Mouse (Mus musculus): ENCODE data around the gene Bmpr1b. TPM values are rescaled to one million over a fixed set of nuclear protein-coding genes. Genes with fewer than 3 reads are reported as not detected.
A peak's percentile ranks its signal among the peaks of the same experiment; 100 is the strongest.

Bmpr1b gene
- total and polyA plus RNA-seq, 3 experiments: 0.04 TPM; not detected in 1

GRCm38 (mm10) chr3:142206316-142206715, 37.1 kb upstream of the Bmpr1b start:
- Histone ChIP-seq H3K9ac (ENCODE audit: insufficient read depth, low read depth) (no peak overlapping the region), H3K27me3 (replicated peaks) (no peaks in the 10 kb centered on the region), H3K4me2 (ENCODE audit: insufficient read depth, low read depth, poor library complexity, severe bottlenecking) (no peak overlapping the region), H3K27ac (ENCODE audit: insufficient read depth, low read depth) (no peak overlapping the region), H3K4me3 (replicated peaks in 1 of 3; ENCODE audit: low read depth in 2 of 3, low read length in 2 of 3, poor library complexity in 1 of 3) (no peak overlapping the region), H3K9me3 (replicated peaks; ENCODE audit: low read length) (no peaks in the 10 kb centered on the region), H3K4me1 (ENCODE audit: control insufficient read depth in 1 of 2, insufficient read depth in 2 of 2) (peaks cover 0 to 2% of the 10 kb centered on the region in 2 experiments; a peak in 1 of 4 replicates), H3K79me2 (replicated peaks; ENCODE audit: control insufficient read depth, extremely low read depth, insufficient read depth, poor library complexity, severe bottlenecking) (no peaks in the 10 kb centered on the region), H3K36me3 (replicated peaks in 1 of 2; ENCODE audit: control insufficient read depth in 1 of 2, insufficient read depth in 1 of 2, low read length in 1 of 2) (no peaks in the 10 kb centered on the region)
- no peak for DNase-seq (ENCODE audit: extremely low read depth)
- TF ChIP-seq GABPA (IDR thresholded peaks at IDR 0.05; ENCODE audit: insufficient replicate concordance, low read depth, low read length) (no peak), JUN (IDR thresholded peaks at IDR 0.05; ENCODE audit: insufficient read depth, low read depth, low read length) (no peak), IRF4 (IDR thresholded peaks at IDR 0.05; ENCODE audit: low read depth, low read length) (no peak)
- dilution Hi-C loops (cut with MboI; ENCODE audit: extremely low pct_ligation_motif_present, extremely low pct_unique_long_range_greater_than_20kb, low sequenced_read_pairs): no loop called here
- in situ Hi-C loops (cut with MboI; ENCODE audit: low pct_ligation_motif_present, low pct_unique_long_range_greater_than_20kb, low sequenced_read_pairs): no loop called here

DNA sequence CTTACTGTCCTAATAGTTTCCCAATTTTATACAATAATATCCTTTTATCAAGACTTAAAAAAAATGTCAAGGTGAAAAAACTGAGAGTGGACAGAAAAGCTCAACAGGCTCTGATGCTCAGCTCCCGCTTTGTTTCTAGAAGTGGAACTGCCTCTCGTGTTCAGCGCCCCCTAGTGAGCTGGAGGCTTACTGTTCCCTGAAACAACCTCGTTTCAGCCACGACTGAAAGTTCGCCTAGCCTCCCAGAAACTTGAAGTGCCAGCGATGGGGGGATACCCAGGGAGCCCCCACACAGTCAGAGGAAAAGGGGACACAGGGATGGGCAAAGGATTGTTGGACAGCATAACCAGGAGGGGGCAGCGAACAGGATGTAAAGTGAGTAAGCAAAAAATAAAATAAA, 26.9 kb upstream of the Bmpr1b start:
- Histone ChIP-seq H3K79me2 (replicated peaks; ENCODE audit: control insufficient read depth, extremely low read depth, insufficient read depth, poor library complexity, severe bottlenecking) (no peaks in the 10 kb centered on the region), H3K27ac (ENCODE audit: insufficient read depth, low read depth) (no peak overlapping the region), H3K9ac (ENCODE audit: insufficient read depth, low read depth) (no peak overlapping the region), H3K4me2 (ENCODE audit: insufficient read depth, low read depth, poor library complexity, severe bottlenecking) (peak overlapping the region; percentile 4; the same call in 1 of the 2 replicates), H3K27me3 (replicated peaks) (no peaks in the 10 kb centered on the region), H3K4me1 (ENCODE audit: control insufficient read depth in 1 of 2, insufficient read depth in 2 of 2) (no peaks in the 10 kb centered on the region), H3K9me3 (replicated peaks; ENCODE audit: low read length) (no peaks in the 10 kb centered on the region), H3K4me3 (replicated peaks in 1 of 3; ENCODE audit: low read depth in 2 of 3, low read length in 2 of 3, poor library complexity in 1 of 3) (no peak overlapping the region), H3K36me3 (replicated peaks in 1 of 2; ENCODE audit: control insufficient read depth in 1 of 2, insufficient read depth in 1 of 2, low read length in 1 of 2) (no peaks in the 10 kb centered on the region)
- DNase-seq (ENCODE audit: extremely low read depth): peak; percentile 41
- dilution Hi-C loops (cut with MboI; ENCODE audit: extremely low pct_ligation_motif_present, extremely low pct_unique_long_range_greater_than_20kb, low sequenced_read_pairs): no loop called here
- in situ Hi-C loops (cut with MboI; ENCODE audit: low pct_ligation_motif_present, low pct_unique_long_range_greater_than_20kb, low sequenced_read_pairs): no loop called here
- peak; percentile 39; the same call in 1 of the 2 replicates for TF ChIP-seq MAX (IDR thresholded peaks at IDR 0.05; ENCODE audit: low read length)
- no peak for TF ChIP-seq MAZ (IDR thresholded peaks at IDR 0.05; ENCODE audit: low read depth, low read length)
- TF ChIP-seq JUND (conservative IDR thresholded peaks at IDR 0.05; ENCODE audit: low read depth, low read length): no peak
- TF ChIP-seq IRF4 (IDR thresholded peaks at IDR 0.05; ENCODE audit: low read depth, low read length): peak; percentile 30; the same call in 1 of the 2 replicates
- peak; percentile 42 to 95 for TF ChIP-seq CTCF (conservative IDR thresholded peaks at IDR 0.05 in 1 of 2, IDR thresholded peaks at IDR 0.05 in 1 of 2; ENCODE audit: low read depth in 2 of 2, low read length in 2 of 2)
- no peak for TF ChIP-seq ELF1 (IDR thresholded peaks at IDR 0.05; ENCODE audit: low read depth, low read length)
- TF ChIP-seq ZKSCAN1 (IDR thresholded peaks at IDR 0.05; ENCODE audit: borderline replicate concordance, low read depth, low read length): no peak
- no peak for TF ChIP-seq KAT2A (IDR thresholded peaks at IDR 0.05; ENCODE audit: insufficient replicate concordance, low read length)
- TF ChIP-seq NRF1 (IDR thresholded peaks at IDR 0.05; ENCODE audit: low read depth, low read length): no peak
- TF ChIP-seq CHD1 (IDR thresholded peaks at IDR 0.05; ENCODE audit: low read depth, low read length): no peak
- TF ChIP-seq NELFE (IDR thresholded peaks at IDR 0.05; ENCODE audit: low read depth, low read length): peak; percentile 37; the same call in 1 of the 2 replicates
- no peak for TF ChIP-seq MAFK (IDR thresholded peaks at IDR 0.05; ENCODE audit: insufficient replicate concordance, low read length)
- no peak for TF ChIP-seq UBTF (IDR thresholded peaks at IDR 0.05; ENCODE audit: low read depth, low read length)
- peak; percentile 36; the same call in 1 of the 2 replicates for TF ChIP-seq TCF12 (IDR thresholded peaks at IDR 0.05; ENCODE audit: low read depth, low read length)
- TF ChIP-seq SMC3 (IDR thresholded peaks at IDR 0.05; ENCODE audit: low read depth, low read length): peak; percentile 79
- peak; percentile 63 for TF ChIP-seq RAD21 (IDR thresholded peaks at IDR 0.05; ENCODE audit: low read depth, low read length)
- TF ChIP-seq POLR2A (IDR thresholded peaks at IDR 0.05; ENCODE audit: low read depth, low read length): no peak
- TF ChIP-seq PAX5 (IDR thresholded peaks at IDR 0.05; ENCODE audit: low read length): no peak
- TF ChIP-seq SIN3A (IDR thresholded peaks at IDR 0.05; ENCODE audit: low read length): 0 out of 2 replicates have a peak, but pooled peaks have one; percentile 46
- no peak for TF ChIP-seq CHD2 (IDR thresholded peaks at IDR 0.05; ENCODE audit: low read length)
- no peak for TF ChIP-seq POLR2AphosphoS2 (IDR thresholded peaks at IDR 0.05; ENCODE audit: low read depth, low read length)
- TF ChIP-seq ZC3H11A (IDR thresholded peaks at IDR 0.05; ENCODE audit: low read depth, low read length): no peak
- 0 out of 2 replicates have a peak, but pooled peaks have one; percentile 28 for TF ChIP-seq RCOR1 (conservative IDR thresholded peaks at IDR 0.05; ENCODE audit: low read depth, low read length)
- TF ChIP-seq EP300 (IDR thresholded peaks at IDR 0.05; ENCODE audit: low read length): no peak
- TF ChIP-seq ZMIZ1 (IDR thresholded peaks at IDR 0.05; ENCODE audit: low read depth, low read length): no peak
- no peak for TF ChIP-seq USF2 (conservative IDR thresholded peaks at IDR 0.05; ENCODE audit: low read depth, low read length)
- no peak for TF ChIP-seq ETS1 (conservative IDR thresholded peaks at IDR 0.05; ENCODE audit: low read depth, low read length)
- peak; percentile 25; the same call in 1 of the 2 replicates for TF ChIP-seq MXI1 (IDR thresholded peaks at IDR 0.05; ENCODE audit: low read depth, low read length)
- no peak for TF ChIP-seq BHLHE40 (IDR thresholded peaks at IDR 0.05; ENCODE audit: low read depth, low read length)
- TF ChIP-seq ZNF384 (IDR thresholded peaks at IDR 0.05; ENCODE audit: low read depth, low read length): no peak
- TF ChIP-seq HCFC1 (IDR thresholded peaks at IDR 0.05; ENCODE audit: low read depth, low read length): peak; percentile 56; the same call in 1 of the 2 replicates
- no peak for TF ChIP-seq USF1 (IDR thresholded peaks at IDR 0.05; ENCODE audit: low read depth, low read length)

Data from CH12.LX (cell line).